In the genomic region with DNA sequence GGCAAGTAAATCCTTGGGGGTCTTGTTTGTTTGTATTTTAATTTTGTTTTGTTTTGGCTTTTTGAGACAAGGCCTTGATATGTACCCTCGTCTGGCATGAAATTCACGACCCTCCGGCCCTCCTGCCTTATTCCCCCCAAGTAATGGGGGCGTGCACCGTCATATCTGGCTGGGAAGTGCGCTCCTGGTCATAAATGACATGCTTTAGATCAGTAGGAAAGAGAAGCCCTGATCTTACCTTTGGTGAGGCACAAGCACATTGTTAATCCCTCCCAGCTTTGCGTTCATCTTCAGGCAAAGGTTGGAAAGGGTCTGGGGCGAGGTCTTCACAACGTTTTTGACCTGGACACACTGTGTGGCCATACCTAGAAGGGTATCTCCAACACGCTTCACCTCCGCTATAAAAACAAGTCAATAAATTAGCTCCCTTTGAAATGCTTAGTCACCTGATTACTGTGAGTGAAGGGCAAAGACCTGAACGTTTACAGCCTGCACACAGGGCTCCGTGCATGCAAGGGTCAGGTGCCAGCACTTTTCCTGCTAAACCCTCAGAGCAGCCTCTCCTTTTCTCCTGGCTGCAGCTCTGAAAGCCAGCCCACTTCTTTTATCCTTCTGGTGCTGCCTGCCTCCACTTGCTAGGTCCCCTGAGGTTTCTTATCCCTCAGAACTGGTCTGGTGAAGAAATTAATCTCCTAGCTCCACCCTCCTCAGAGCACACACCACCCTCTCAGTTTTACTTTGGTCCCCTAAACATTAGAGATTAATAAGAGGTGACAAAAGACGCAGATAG, we compare ENCODE assay signal across 26 mouse cellular contexts. TPM values are rescaled to one million over a fixed set of nuclear protein-coding genes. Genes with fewer than 3 reads are reported as not detected.
DNase-seq lines count a peak whose midpoint lies in the region; ATAC-seq and TF ChIP-seq lines count a peak whose summit lies in the region.
"Had no signal": no experiment of that assay in that cellular context is flagged by ENCODE, and none has a peak within 500 bp of the region (broad histone marks: within the 10 kb centered on the region; RNA-seq: fewer than 3 reads in every experiment).

No protein-coding gene starts in this region.

- WGBS in heart, embryonic 11.5 days (ENCODE audit: insufficient replicate concordance) = 71% methylated on average over 14 of the region's 14 CpGs
- 33% methylated on average over 14 of the region's 14 CpGs for WGBS in intestine, postnatal 0 days
- 61% methylated on average over 14 of the region's 14 CpGs for WGBS in stomach, embryonic 16.5 days

- DNase-seq in heart, adult 11 months = peak; percentile 66
- DNase-seq in MN1 (ENCODE audit: low spot score) = peak; percentile 11
- DNase-seq in adrenal gland, adult 18-20 months (ENCODE audit: low spot score in 2 of 2) = no peak
- no peak for DNase-seq in left cerebral cortex, adult 9 months (ENCODE audit: low spot score in 2 of 2)
- DNase-seq: adrenal gland, postnatal 36 days; cerebellum, adult 11 months; cerebellum, adult 9-11 months; gastrocnemius, postnatal 10 days; heart, adult 18-20 months; heart, postnatal 14 days; liver; lung, postnatal 36 days; spleen, adult 18-20 months; thymus, adult 2 months; thymus, postnatal 4 days had no signal

- H3K9ac ChIP-seq in heart, embryonic 11.5 days (ENCODE audit: low read depth, low read length) = no peak overlapping the region
- no peak overlapping the region for H3K9ac ChIP-seq in intestine, postnatal 0 days (ENCODE audit: low read depth, low read length)
- H3K9ac ChIP-seq in stomach, embryonic 16.5 days (ENCODE audit: low read length) = no peak overlapping the region
- H3K9ac ChIP-seq: embryonic facial prominence, embryonic 13.5 days; forebrain, embryonic 15.5 days; heart, embryonic 13.5 days; hindbrain, embryonic 12.5 days; liver, embryonic 15.5 days; lung, embryonic 15.5 days had no signal

- no peaks in the 10 kb centered on the region for H3K27me3 ChIP-seq in heart, embryonic 11.5 days (ENCODE audit: control insufficient read depth, insufficient read depth, low read length)
- H3K27me3 ChIP-seq in intestine, postnatal 0 days (replicated peaks; ENCODE audit: control insufficient read depth, insufficient read depth, low read length) = no peaks in the 10 kb centered on the region
- H3K27me3 ChIP-seq in stomach, embryonic 16.5 days (ENCODE audit: control insufficient read depth, insufficient read depth, low read length) = no peaks in the 10 kb centered on the region
- H3K27me3 ChIP-seq: embryonic facial prominence, embryonic 13.5 days; forebrain, embryonic 15.5 days; heart, embryonic 13.5 days; hindbrain, embryonic 12.5 days; liver, embryonic 15.5 days; lung, embryonic 15.5 days had no signal

- no peaks in the 10 kb centered on the region for H3K36me3 ChIP-seq in heart, embryonic 11.5 days (ENCODE audit: control insufficient read depth, insufficient read depth, low read length)
- H3K36me3 ChIP-seq in intestine, postnatal 0 days (ENCODE audit: control insufficient read depth, insufficient read depth) = peaks cover 5% of the 10 kb centered on the region; the same call in 1 of the 2 replicates
- H3K36me3 ChIP-seq in stomach, embryonic 16.5 days (ENCODE audit: control insufficient read depth, insufficient read depth, low read length) = 0 out of 2 replicates have a peak, but pooled peaks cover 2% of the 10 kb centered on the region
- H3K36me3 ChIP-seq: limb, embryonic 10.5 days; liver, embryonic 15.5 days had no signal

- ATAC-seq in heart, embryonic 11.5 days (replicated peaks; ENCODE audit: insufficient number of reproducible peaks, low FRiP score, low TSS enrichment) = no peak
- peak; percentile 94 for ATAC-seq in intestine, postnatal 0 days
- peak; percentile 75; the same call in 1 of the 2 replicates for ATAC-seq in stomach, embryonic 16.5 days (ENCODE audit: insufficient read depth, low FRiP score)
- ATAC-seq: forebrain, embryonic 15.5 days had no signal

- no peaks in the 10 kb centered on the region for H3K4me1 ChIP-seq in heart, embryonic 11.5 days (ENCODE audit: control insufficient read depth, insufficient read depth, low read length)
- no peaks in the 10 kb centered on the region for H3K4me1 ChIP-seq in intestine, postnatal 0 days (replicated peaks; ENCODE audit: control insufficient read depth, insufficient read depth, low read length)
- H3K4me1 ChIP-seq in stomach, embryonic 16.5 days (ENCODE audit: control insufficient read depth, insufficient read depth, low read length) = no peaks in the 10 kb centered on the region
- H3K4me1 ChIP-seq: embryonic facial prominence, embryonic 13.5 days; forebrain, embryonic 15.5 days; heart, embryonic 13.5 days; hindbrain, embryonic 12.5 days; limb, embryonic 10.5 days; liver, embryonic 15.5 days had no signal

- no peak overlapping the region for H3K27ac ChIP-seq in heart, embryonic 11.5 days (ENCODE audit: low read depth, low read length)
- H3K27ac ChIP-seq in intestine, postnatal 0 days (ENCODE audit: low read depth, low read length) = peak overlapping the region; percentile 15; the same call in 1 of the 2 replicates
- H3K27ac ChIP-seq in stomach, embryonic 16.5 days (ENCODE audit: low read length) = peak overlapping the region; percentile 79
- H3K27ac ChIP-seq: embryonic facial prominence, embryonic 13.5 days; forebrain, embryonic 15.5 days; heart, embryonic 13.5 days; hindbrain, embryonic 12.5 days; kidney, postnatal 0 days; limb, embryonic 10.5 days; liver, embryonic 15.5 days; lung, embryonic 15.5 days had no signal

- H3K9me3 ChIP-seq in heart, embryonic 11.5 days (replicated peaks; ENCODE audit: control insufficient read depth, low read length) = no peaks in the 10 kb centered on the region
- no peaks in the 10 kb centered on the region for H3K9me3 ChIP-seq in intestine, postnatal 0 days (ENCODE audit: control insufficient read depth)
- H3K9me3 ChIP-seq in stomach, embryonic 16.5 days (replicated peaks; ENCODE audit: control insufficient read depth, low read length) = no peaks in the 10 kb centered on the region
- H3K9me3 ChIP-seq: embryonic facial prominence, embryonic 13.5 days; forebrain, embryonic 15.5 days; heart, embryonic 13.5 days; hindbrain, embryonic 12.5 days; limb, embryonic 10.5 days; liver, embryonic 15.5 days; lung, embryonic 15.5 days had no signal

- H3K4me3 ChIP-seq in heart, embryonic 11.5 days (ENCODE audit: low read depth, low read length) = no peak overlapping the region
- H3K4me3 ChIP-seq in intestine, postnatal 0 days (ENCODE audit: low read depth, low read length) = 0 out of 2 replicates have a peak overlapping the region, but pooled peaks have one; percentile 3
- no peak overlapping the region for H3K4me3 ChIP-seq in stomach, embryonic 16.5 days (replicated peaks; ENCODE audit: low read length)
- H3K4me3 ChIP-seq: embryonic facial prominence, embryonic 13.5 days; forebrain, embryonic 15.5 days; heart, embryonic 13.5 days; hindbrain, embryonic 12.5 days; limb, embryonic 10.5 days; liver, embryonic 15.5 days; lung, embryonic 15.5 days had no signal

- H3K4me2 ChIP-seq in heart, embryonic 11.5 days = no peak overlapping the region
- H3K4me2 ChIP-seq in intestine, postnatal 0 days (replicated peaks; ENCODE audit: low read depth) = peak overlapping the region; percentile 48
- 0 out of 2 replicates have a peak overlapping the region, but pooled peaks have one; percentile 7 for H3K4me2 ChIP-seq in stomach, embryonic 16.5 days (ENCODE audit: low read depth, low read length)
- H3K4me2 ChIP-seq: embryonic facial prominence, embryonic 13.5 days; forebrain, embryonic 15.5 days; heart, embryonic 13.5 days; hindbrain, embryonic 12.5 days; liver, embryonic 15.5 days; lung, embryonic 15.5 days had no signal

- TF ChIP-seq CTCF in intestine, postnatal 0 days (IDR thresholded peaks at IDR 0.05; ENCODE audit: low read depth) = no peak

RNA-seq across cellular contexts. Expression of a gene that starts 25.0 kb away (rescaled TPM):
- 1.1 and 1.3 TPM in 2 replicates for polyA plus RNA-seq in heart, embryonic 11.5 days (2014; fragmentation: Nextera tagmentation; extraction: Ambion mirVana)
- 0.90 and 1.1 TPM in 2 replicates for polyA plus RNA-seq in intestine, postnatal 0 days (2015; fragmentation: Nextera tagmentation; extraction: Ambion mirVana)
- 1.4 and 1.9 TPM in 2 replicates for polyA plus RNA-seq in stomach, embryonic 16.5 days (2015; fragmentation: Nextera tagmentation; extraction: Ambion mirVana)
- total RNA-seq in adrenal gland, adult 18-20 months (2021) = 1 to 10 TPM; 4.8 to 5.1 TPM

RNA-seq across cellular contexts. Expression of a gene that starts 39.9 kb away (rescaled TPM):
- polyA plus RNA-seq in heart, embryonic 11.5 days (2014; fragmentation: Nextera tagmentation; extraction: Ambion mirVana) = 3.9 and 4.1 TPM in 2 replicates
- 2.7 and 3.2 TPM in 2 replicates for polyA plus RNA-seq in intestine, postnatal 0 days (2015; fragmentation: Nextera tagmentation; extraction: Ambion mirVana)
- 4.3 and 4.4 TPM in 2 replicates for polyA plus RNA-seq in stomach, embryonic 16.5 days (2015; fragmentation: Nextera tagmentation; extraction: Ambion mirVana)
- total RNA-seq in adrenal gland, adult 18-20 months (2021) = 10 to 100 TPM; 25.6 to 36.9 TPM

RNA-seq across cellular contexts. Expression of a gene that starts 48.4 kb away (rescaled TPM):
- polyA plus RNA-seq in heart, embryonic 11.5 days (2014; fragmentation: Nextera tagmentation; extraction: Ambion mirVana) = 23.1 and 36.3 TPM in 2 replicates
- 8.3 and 10.2 TPM in 2 replicates for polyA plus RNA-seq in intestine, postnatal 0 days (2015; fragmentation: Nextera tagmentation; extraction: Ambion mirVana)
- polyA plus RNA-seq in stomach, embryonic 16.5 days (2015; fragmentation: Nextera tagmentation; extraction: Ambion mirVana) = 23.1 and 23.6 TPM in 2 replicates
- total RNA-seq in adrenal gland, adult 18-20 months (2021) = under 1 TPM; 0.54 to 0.96 TPM

Comparison
In these comparisons a context has a peak if more than half of its experiments do, and no peak if none do; other contexts are left out.
1. DNase-seq: peak in heart, adult 11 months (single experiment) and MN1 (single experiment); none in adrenal gland, adult 18-20 months (0 of 2) and left cerebral cortex, adult 9 months (0 of 2).